Mouse (Mus musculus) lung, adult 2 months (tissue): ENCODE data around the gene Grid2.
A peak's percentile ranks its signal among the peaks of the same experiment; 100 is the strongest.

Experiments used
- CTCF ChIP-seq: fragments of 200-500 bp; IDR thresholded peaks from 2 replicates; pipeline ENCODE4 v1.5.1; 2011; ENCODE audit warnings: mild to moderate bottlenecking, low read length, control low read depth; ENCODE audit not compliant: insufficient read depth
- POLR2A ChIP-seq: fragments of 200-500 bp; IDR thresholded peaks from 2 replicates; pipeline ENCODE4 v1.6.1; 2011; ENCODE audit warnings: low read depth, mild to moderate bottlenecking, control low read depth, low read length, borderline replicate concordance; ENCODE audit errors: extremely low read depth

GRCm38 (mm10) chr6:64568599-64568998, 1312.9 kb downstream of the Grid2 start:
- TF ChIP-seq CTCF (peak; percentile 61), POLR2A (no peak)
